Mouse (Mus musculus) right cerebral cortex, postnatal 36 days (tissue): ENCODE measurements around the gene Gm10273.
"Not testable (repeated sequence)": the region's sequence is repeated elsewhere in the genome, so short reads cannot be mapped to it uniquely, and the experiment has no call there.

Experiments used
- DNase-seq, 2 experiments: peaks; one replicate each; pipeline ENCODE4 v3.0.0; 2022; ENCODE audit warnings: low spot score in 2 of 2, mixed read lengths in 1 of 2

Gm10273 gene

GRCm38 (mm10) chr10:59395461-59395860 lies at the start of gene Gm10273:
TSS of gene Gm10273 (plus strand) at chr10:59395632.
- DNase-seq = not testable (repeated sequence)

- no peak for DNase-seq
These were observed 48.9 kb upstream of the Gm10273 start for GRCm38 (mm10) chr10:59346560-59346959.

GRCm38 (mm10) chr10:59348200-59348599 lies 47.2 kb upstream of the Gm10273 start:
- no peak for DNase-seq

- no peak for DNase-seq
These were observed 45.9 kb upstream of the Gm10273 start for GRCm38 (mm10) chr10:59349536-59349935.

- no peak for DNase-seq
These were observed 42.4 kb upstream of the Gm10273 start for GRCm38 (mm10) chr10:59353065-59353464.

GRCm38 (mm10) chr10:59354120-59354519 lies 41.3 kb upstream of the Gm10273 start:
- DNase-seq = no peak

- DNase-seq = no peak
These were observed 40.4 kb upstream of the Gm10273 start for GRCm38 (mm10) chr10:59355020-59355419.

GRCm38 (mm10) chr10:59358744-59359143 lies 36.7 kb upstream of the Gm10273 start:
- DNase-seq = no peak

GRCm38 (mm10) chr10:59363208-59363607 lies 32.2 kb upstream of the Gm10273 start:
- DNase-seq = no peak

- DNase-seq = no peak
These were observed 30.9 kb upstream of the Gm10273 start for GRCm38 (mm10) chr10:59364551-59364950.

- no peak for DNase-seq
These were observed 29.4 kb upstream of the Gm10273 start for GRCm38 (mm10) chr10:59365804-59366589.

GRCm38 (mm10) chr10:59366746-59367145 lies 28.7 kb upstream of the Gm10273 start:
- no peak for DNase-seq

GRCm38 (mm10) chr10:59367206-59367605 lies 28.2 kb upstream of the Gm10273 start:
- no peak for DNase-seq

GRCm38 (mm10) chr10:59368729-59369128 lies 26.7 kb upstream of the Gm10273 start:
- DNase-seq = no peak

- no peak for DNase-seq
These were observed 26.0 kb upstream of the Gm10273 start for GRCm38 (mm10) chr10:59369426-59369825.

GRCm38 (mm10) chr10:59377906-59378305 lies 17.5 kb upstream of the Gm10273 start:
- DNase-seq = no peak

- DNase-seq = no peak
These were observed 16.7 kb upstream of the Gm10273 start for GRCm38 (mm10) chr10:59378728-59379127.

GRCm38 (mm10) chr10:59379927-59380326 lies 15.5 kb upstream of the Gm10273 start:
- DNase-seq = no peak

- DNase-seq = no peak
These were observed 15.0 kb upstream of the Gm10273 start for GRCm38 (mm10) chr10:59380411-59380821.

GRCm38 (mm10) chr10:59381563-59381962 lies 13.9 kb upstream of the Gm10273 start:
- DNase-seq = not testable (repeated sequence)

GRCm38 (mm10) chr10:59386951-59387350 lies 8.5 kb upstream of the Gm10273 start:
- DNase-seq = peak in 1 of 2 experiments; percentile 12

GRCm38 (mm10) chr10:59389652-59390051 lies 5.8 kb upstream of the Gm10273 start:
- peak; percentile 11 to 41 for DNase-seq

GRCm38 (mm10) chr10:59391907-59392306 lies 3.5 kb upstream of the Gm10273 start:
- DNase-seq = no peak
